Mouse (Mus musculus) thymus, adult 2 months (tissue): Measurements from ENCODE around the gene Btbd11.

Experiments
- CTCF ChIP-seq: fragments of 200-500 bp; IDR thresholded peaks from 2 replicates; pipeline ENCODE4 v1.5.1; 2012; ENCODE audit warnings: mild to moderate bottlenecking, control low read depth, low read length, moderate library complexity, borderline replicate concordance; ENCODE audit not compliant: control insufficient read depth, poor library complexity, insufficient read depth; ENCODE audit errors: extremely low read depth
- POLR2A ChIP-seq: fragments of 200-500 bp; IDR thresholded peaks from 2 replicates; pipeline ENCODE4 v1.6.1; 2012; ENCODE audit warnings: mild to moderate bottlenecking, low read length, control low read depth, moderate library complexity; ENCODE audit not compliant: control insufficient read depth, poor library complexity, insufficient read depth; ENCODE audit errors: extremely low read depth

- TF ChIP-seq CTCF (no peak), POLR2A (no peak)
These were observed 95.5 kb downstream of the Btbd11 start for GRCm38 (mm10) chr10:85482064-85482473.
